Mouse (Mus musculus) limb, embryonic 11.5 days (tissue): ENCODE results near the gene Kctd11. TPM values are rescaled to one million over a fixed set of nuclear protein-coding genes. Genes with fewer than 3 reads are reported as not detected.
"Not testable (repeated sequence)": the region's sequence is repeated elsewhere in the genome, so short reads cannot be mapped to it uniquely, and the experiment has no call there.

Experiments used
- ATAC-seq: fragments of 200-750 bp; cut with Nextera tagmentation; 2 replicates; pipeline ENCODE4 v1.8.0; 2017; ENCODE audit warnings: low read depth; ENCODE audit not compliant: insufficient number of reproducible peaks, low FRiP score, low TSS enrichment
- DNase-seq: peaks from one replicate; pipeline ENCODE4 v3.0.0-alpha.2; 2015; ENCODE audit warnings: low spot score
- H3K27ac ChIP-seq: fragments of 300-500 bp; sonication (generic); replicated peaks from 2 replicates; pipeline ENCODE4 v1.5.1; 2014; ENCODE audit warnings: low read depth, mild to moderate bottlenecking, low read length
- H3K27me3 ChIP-seq: fragments of 300-500 bp; sonication (generic); 2 replicates; pipeline ENCODE4 v1.6.1; 2014; ENCODE audit warnings: mild to moderate bottlenecking, low read length, mixed read lengths; ENCODE audit not compliant: control insufficient read depth, insufficient read depth
- H3K36me3 ChIP-seq: fragments of 300-500 bp; sonication (generic); 2 replicates; pipeline ENCODE4 v1.6.1; 2014; ENCODE audit warnings: mild to moderate bottlenecking, low read length, moderate library complexity, mixed read lengths; ENCODE audit not compliant: control insufficient read depth, insufficient read depth
- H3K4me1 ChIP-seq: fragments of 300-500 bp; sonication (generic); 2 replicates; pipeline ENCODE4 v1.6.1; 2014; ENCODE audit warnings: low read length, mixed read lengths; ENCODE audit not compliant: control insufficient read depth, insufficient read depth
- H3K4me2 ChIP-seq: fragments of 300-500 bp; sonication (generic); 2 replicates; pipeline ENCODE4 v1.6.1; 2014; ENCODE audit warnings: low read depth, mild to moderate bottlenecking, moderate library complexity; ENCODE audit not compliant: severe bottlenecking
- H3K4me3 ChIP-seq: fragments of 300-500 bp; sonication (generic); 2 replicates; pipeline ENCODE4 v1.5.1; 2014; ENCODE audit warnings: low read depth, low read length
- H3K9ac ChIP-seq: fragments of 300-500 bp; sonication (generic); 2 replicates; pipeline ENCODE4 v1.6.1; 2014; ENCODE audit warnings: mild to moderate bottlenecking, low read length
- H3K9me3 ChIP-seq: fragments of 300-500 bp; sonication (generic); 2 replicates; pipeline ENCODE4 v1.6.1; 2016; ENCODE audit warnings: low read length; ENCODE audit not compliant: control insufficient read depth
- WGBS: fragments of 180-500 bp; shearing (Covaris S2); extraction: QIAGEN DNeasy Blood & Tissue Kit; methylation state at CpG from one replicate; pipeline ENCODE4 v1.1.7; 2014; 5-methylcytosine and 5-hydroxymethylcytosine counted together
- polyA plus RNA-seq: library from polyadenylated mRNA; unstranded; fragments of >200 nt; fragmentation: Nextera tagmentation; extraction: Ambion mirVana; gene quantifications from 2 replicates; pipeline ENCODE4 v1.2.1, GENCODE M21; 2014

Kctd11 gene
- polyA plus RNA-seq, 1 experiment from 2014 or later, result 3.7 TPM

DNA sequence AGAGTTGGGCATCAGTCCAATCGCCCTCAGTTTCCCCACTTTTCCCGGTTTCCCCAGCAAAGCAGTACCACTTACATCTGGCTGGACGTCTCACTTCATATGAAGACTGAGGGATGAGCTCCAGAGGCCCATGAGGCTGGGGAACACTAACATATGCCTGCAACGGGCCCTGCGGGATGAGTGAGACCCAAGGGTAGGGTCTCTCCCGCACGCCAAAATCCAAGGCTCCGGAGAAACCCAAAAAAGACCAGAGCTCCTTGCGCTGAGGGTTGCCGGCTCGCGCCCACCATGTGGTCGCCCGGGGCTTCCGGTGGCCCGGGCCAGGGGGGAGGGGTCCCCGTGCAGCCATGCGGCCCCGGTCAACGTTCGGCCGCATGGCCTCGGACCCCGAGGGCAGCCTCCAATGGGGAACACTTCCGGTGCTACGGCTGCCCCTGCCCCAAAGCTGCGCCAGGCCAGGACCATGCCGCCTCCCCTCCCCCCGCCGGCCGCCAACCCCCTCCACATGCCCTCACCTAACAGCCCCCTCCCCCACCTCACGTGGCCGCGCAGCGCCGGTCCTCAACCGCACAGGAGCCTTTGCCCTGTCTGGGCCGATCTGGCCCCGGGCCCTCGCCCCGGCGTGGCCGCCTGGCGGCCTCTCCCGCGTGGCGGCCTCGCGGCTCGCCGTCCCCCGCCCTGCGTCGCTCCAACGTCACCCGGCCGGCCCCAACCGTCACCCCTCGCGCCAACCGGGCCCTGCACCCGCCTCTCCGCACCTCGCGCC lies 39.2 kb upstream of the Kctd11 start:
- H3K36me3 ChIP-seq, result peaks cover 24% of the 10 kb centered on the region
- DNase-seq (peak; percentile 71), ATAC-seq (peak; percentile 18; the same call in 1 of the 2 replicates)
- no peaks in the 10 kb centered on the region for H3K9me3 ChIP-seq
- H3K4me1 ChIP-seq, result peaks cover 6% of the 10 kb centered on the region
- 0% methylated on average over 55 of the region's 65 CpGs for WGBS
- H3K4me2 ChIP-seq, result peak overlapping the region; percentile 93
- H3K27me3 ChIP-seq, result no peaks in the 10 kb centered on the region
- H3K4me3 ChIP-seq, result peak overlapping the region; percentile 96
- peak overlapping the region; percentile 93 for H3K9ac ChIP-seq
- peak overlapping the region; percentile 93 for H3K27ac ChIP-seq

DNA sequence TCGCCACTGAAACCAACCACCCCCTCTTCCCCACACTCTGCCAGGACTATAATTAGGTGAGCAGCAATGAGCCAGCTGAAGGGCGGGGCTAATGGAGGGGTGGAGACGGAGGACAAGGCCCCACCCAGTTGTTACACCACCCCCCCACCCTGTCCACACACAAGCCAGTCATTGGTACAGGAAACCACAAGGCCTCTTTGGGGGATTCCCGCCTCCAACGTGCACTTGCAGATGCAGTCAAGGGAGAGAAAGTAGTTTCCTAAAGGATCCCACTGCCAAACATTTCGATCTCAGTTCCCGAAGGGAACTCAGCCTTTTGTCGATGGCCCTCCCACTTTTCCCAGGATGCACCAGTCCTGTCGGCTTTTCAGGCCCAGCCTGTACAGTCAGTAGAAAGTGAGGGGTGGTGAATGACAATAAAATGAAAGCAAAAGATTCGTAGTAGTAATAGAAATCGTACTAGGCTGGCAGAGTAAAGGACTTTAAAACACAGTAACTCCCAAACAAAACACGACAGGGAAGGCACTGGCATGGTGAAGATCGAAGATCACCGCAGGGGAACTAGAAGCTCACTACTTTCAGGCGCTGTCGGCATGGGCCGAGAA lies 38.6 kb upstream of the Kctd11 start:
- H3K4me1 ChIP-seq, result peaks cover 12% of the 10 kb centered on the region
- under 1% methylated on average over 17 of the region's 17 CpGs for WGBS

DNA sequence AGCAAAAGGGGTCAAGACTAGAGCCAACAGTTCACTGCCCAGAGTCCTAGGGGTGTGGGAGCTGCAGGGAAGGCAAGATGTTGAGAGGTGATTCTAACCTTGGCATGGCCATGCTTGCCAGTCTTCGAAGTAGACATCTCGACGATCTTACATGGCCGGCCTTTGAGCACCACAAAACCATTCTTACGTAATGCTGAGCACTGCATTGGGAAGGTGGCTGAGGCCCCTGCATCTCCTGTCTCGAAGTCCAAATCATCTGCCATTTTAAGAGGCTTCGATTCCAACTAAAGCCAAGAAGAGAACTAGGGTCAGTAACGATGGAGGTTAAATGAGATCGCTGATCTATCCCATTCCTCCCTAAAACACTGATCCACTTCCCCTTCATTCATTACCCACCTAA lies 37.8 kb upstream of the Kctd11 start:
- H3K4me1 ChIP-seq, result peaks cover 14% of the 10 kb centered on the region
- no peak overlapping the region for H3K9ac ChIP-seq
- no peak for ATAC-seq
- no peak for DNase-seq
- H3K27ac ChIP-seq, result no peak overlapping the region
- 81% methylated on average over 9 of the region's 9 CpGs for WGBS
- no peaks in the 10 kb centered on the region for H3K9me3 ChIP-seq
- H3K36me3 ChIP-seq, result peaks cover 24% of the 10 kb centered on the region
- peak overlapping the region; percentile 96; the same call in 1 of the 2 replicates for H3K4me3 ChIP-seq
- peak overlapping the region; percentile 93 for H3K4me2 ChIP-seq
- H3K27me3 ChIP-seq, result no peaks in the 10 kb centered on the region

More for the DNA sequence above, 38.6 kb upstream of the Kctd11 start:
- H3K9me3 ChIP-seq, result no peaks in the 10 kb centered on the region
- no peaks in the 10 kb centered on the region for H3K27me3 ChIP-seq
- H3K9ac ChIP-seq, result peak overlapping the region; percentile 93
- H3K36me3 ChIP-seq, result peaks cover 24% of the 10 kb centered on the region
- H3K4me3 ChIP-seq, result peak overlapping the region; percentile 96
- no peak for ATAC-seq
- H3K27ac ChIP-seq, result peak overlapping the region; percentile 93
- peak; percentile 74 for DNase-seq
- H3K4me2 ChIP-seq, result peak overlapping the region; percentile 93

GRCm38 (mm10) chr11:69918118-69918517 lies 36.9 kb upstream of the Kctd11 start:
- Histone ChIP-seq H3K27ac (no peak overlapping the region), H3K9ac (no peak overlapping the region), H3K4me3 (no peak overlapping the region), H3K9me3 (no peaks in the 10 kb centered on the region), H3K4me1 (peaks cover 18% of the 10 kb centered on the region), H3K27me3 (no peaks in the 10 kb centered on the region), H3K36me3 (peaks cover 25% of the 10 kb centered on the region), H3K4me2 (no peak overlapping the region)
- WGBS, result 81% methylated on average over 5 of the region's 5 CpGs
- DNase-seq, result no peak
- no peak for ATAC-seq

DNA sequence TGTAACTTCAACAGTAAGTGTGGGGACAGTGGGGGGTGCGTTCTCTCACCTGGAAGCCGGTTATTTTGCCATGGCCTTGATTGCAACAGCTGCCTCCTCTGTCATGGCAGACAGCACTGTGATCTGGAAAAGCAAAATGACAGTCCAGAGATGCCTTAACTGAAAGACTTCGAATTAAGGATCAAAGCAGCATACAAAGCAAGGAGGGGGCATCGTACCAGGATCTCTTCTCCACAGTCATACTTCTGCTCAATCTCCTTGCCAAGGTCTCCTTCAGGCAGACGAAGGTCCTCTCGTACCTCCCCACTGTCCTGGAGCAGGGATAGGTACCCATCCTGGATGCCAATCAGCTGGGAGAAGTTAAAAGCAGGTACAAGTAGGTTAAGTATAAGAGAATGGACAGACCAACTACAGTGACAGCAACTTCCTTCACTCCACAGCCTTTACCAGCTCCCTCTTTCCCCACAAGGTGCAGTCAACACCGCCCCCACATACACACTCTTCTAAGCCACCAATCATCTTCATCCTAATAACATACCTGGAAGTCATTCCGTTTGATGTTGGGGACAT lies 36.3 kb upstream of the Kctd11 start:
- DNase-seq (no peak), ATAC-seq (no peak)
- Histone ChIP-seq H3K27me3 (no peaks in the 10 kb centered on the region), H3K9ac (no peak overlapping the region), H3K27ac (no peak overlapping the region), H3K4me1 (peaks cover 19% of the 10 kb centered on the region), H3K4me2 (no peak overlapping the region), H3K36me3 (peaks cover 26% of the 10 kb centered on the region), H3K9me3 (no peaks in the 10 kb centered on the region), H3K4me3 (no peak overlapping the region)
- 87% methylated on average over 8 of the region's 8 CpGs for WGBS

- H3K4me1 ChIP-seq, result peaks cover 19% of the 10 kb centered on the region
- WGBS, result 70% methylated on average over 7 of the region's 7 CpGs
- peaks cover 30% of the 10 kb centered on the region for H3K36me3 ChIP-seq
- H3K4me2 ChIP-seq, H3K9me3 ChIP-seq, ATAC-seq, H3K27ac ChIP-seq, DNase-seq, H3K9ac ChIP-seq, H3K4me3 ChIP-seq, H3K27me3 ChIP-seq: not testable (repeated sequence)
These were observed 35.6 kb upstream of the Kctd11 start for GRCm38 (mm10) chr11:69916652-69917378.

GRCm38 (mm10) chr11:69915667-69916627 lies 34.7 kb upstream of the Kctd11 start:
- no peak overlapping the region for H3K9ac ChIP-seq
- H3K27ac ChIP-seq, result no peak overlapping the region

More at GRCm38 (mm10) chr11:69915667-69916627, 34.7 kb upstream of the Kctd11 start:
- whole genome bisulfite sequencing, result 63% methylated on average over 5 of the region's 5 CpGs
- Histone ChIP-seq H3K27me3 (no peaks in the 10 kb centered on the region), H3K9me3 (no peaks in the 10 kb centered on the region), H3K4me1 (peaks cover 19% of the 10 kb centered on the region), H3K4me2 (no peak overlapping the region), H3K4me3 (0 out of 2 replicates have a peak overlapping the region, but pooled peaks have one; percentile 95), H3K36me3 (peaks cover 38% of the 10 kb centered on the region)
- DNase-seq (no peak), ATAC-seq (no peak)
